Mouse (Mus musculus) embryo, embryonic 10 days (tissue): ENCODE results near the gene Ikzf1.

Experiments used
- DNase-seq: peaks from one replicate; pipeline ENCODE4 v3.0.0-alpha.2; 2015; ENCODE audit warnings: low spot score

Ikzf1 gene

GRCm38 (mm10) chr11:11809404-11810175 lies 124.8 kb downstream of the Ikzf1 start:
- DNase-seq, result peak; percentile 90

- peak; percentile 95 for DNase-seq
These were observed 127.2 kb downstream of the Ikzf1 start for GRCm38 (mm10) chr11:11811906-11812480.

- no peak for DNase-seq
These were observed 130.9 kb downstream of the Ikzf1 start for GRCm38 (mm10) chr11:11815737-11816136.

- no peak for DNase-seq
These were observed 134.0 kb downstream of the Ikzf1 start for GRCm38 (mm10) chr11:11818797-11819196.

- DNase-seq, result no peak
These were observed 134.4 kb downstream of the Ikzf1 start for GRCm38 (mm10) chr11:11819206-11819605.

- peak; percentile 97 for DNase-seq
These were observed 135.4 kb downstream of the Ikzf1 start for GRCm38 (mm10) chr11:11820251-11820650.

- DNase-seq, result peak; percentile 41
These were observed 135.9 kb downstream of the Ikzf1 start for GRCm38 (mm10) chr11:11820737-11821136.

GRCm38 (mm10) chr11:11821387-11821975 lies 136.7 kb downstream of the Ikzf1 start:
- DNase-seq, result peak; percentile 95
